Mouse (Mus musculus): ENCODE data around the gene Hrh2.

DNA sequence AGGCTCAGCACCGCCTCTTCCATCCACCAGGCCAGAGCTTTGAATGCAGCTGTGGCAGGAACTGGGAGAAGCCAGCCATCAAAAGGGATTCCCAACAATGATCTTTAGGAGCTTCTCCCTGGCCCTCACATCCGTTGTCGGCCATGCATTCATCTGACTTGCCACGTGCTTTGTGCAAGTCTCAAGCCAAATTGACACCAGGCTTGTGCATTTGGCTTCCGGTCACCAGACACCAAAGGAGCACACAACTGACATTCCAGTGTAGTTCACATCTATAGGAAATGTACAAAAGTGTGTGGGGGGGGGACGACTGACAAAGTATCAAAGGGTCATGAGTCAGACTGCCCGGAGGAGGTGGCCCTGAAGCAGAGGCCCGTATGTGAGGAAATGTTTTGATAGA, 58.4 kb downstream of the Hrh2 start:
- TF ChIP-seq CTCF (conservative IDR thresholded peaks at IDR 0.05; ENCODE audit: low read length) (no peak), NANOG (IDR thresholded peaks at IDR 0.05; ENCODE audit: borderline replicate concordance, low read length) (no peak), POU5F1 (IDR thresholded peaks at IDR 0.05; ENCODE audit: borderline replicate concordance, low read length) (no peak)
